Mouse (Mus musculus): ENCODE measurements around the gene Ints13. TPM values are rescaled to one million over a fixed set of nuclear protein-coding genes. Genes with fewer than 3 reads are reported as not detected.
A peak's percentile ranks its signal among the peaks of the same experiment; 100 is the strongest.
"Not testable (repeated sequence)": the region's sequence is repeated elsewhere in the genome, so short reads cannot be mapped to it uniquely, and the experiment has no call there.

Gene Ints13
- total RNA-seq (2015; ENCODE audit: low replicate concordance), result 82.4 and 93.6 TPM in 2 replicates
- total RNA-seq (2017; ENCODE audit: low replicate concordance), result 130 and 134 TPM in 2 replicates

GRCm38 (mm10) chr6:146577310-146578109 lies at the start of gene Ints13:
Gene Ints13 (minus strand): TSS chr6:146577835.
- ATAC-seq (replicated peaks; ENCODE audit: low FRiP score, poor library complexity, severe bottlenecking), result peak; percentile 88

- no peak for ATAC-seq (replicated peaks; ENCODE audit: low FRiP score, poor library complexity, severe bottlenecking)
Measured at GRCm38 (mm10) chr6:146616670-146617069, 39.0 kb upstream of the Ints13 start.

- ATAC-seq (replicated peaks; ENCODE audit: low FRiP score, poor library complexity, severe bottlenecking), result no peak
Measured at GRCm38 (mm10) chr6:146615891-146616290, 38.3 kb upstream of the Ints13 start.

- peak; percentile 71 for ATAC-seq (replicated peaks; ENCODE audit: low FRiP score, poor library complexity, severe bottlenecking)
Measured at GRCm38 (mm10) chr6:146614541-146614940, 36.9 kb upstream of the Ints13 start.

GRCm38 (mm10) chr6:146613907-146614306 lies 36.3 kb upstream of the Ints13 start:
- no peak for ATAC-seq (replicated peaks; ENCODE audit: low FRiP score, poor library complexity, severe bottlenecking)

- ATAC-seq (replicated peaks; ENCODE audit: low FRiP score, poor library complexity, severe bottlenecking), result no peak
Measured at GRCm38 (mm10) chr6:146612736-146613135, 35.1 kb upstream of the Ints13 start.

GRCm38 (mm10) chr6:146611897-146612296 lies 34.3 kb upstream of the Ints13 start:
- peak; percentile 74 for ATAC-seq (replicated peaks; ENCODE audit: low FRiP score, poor library complexity, severe bottlenecking)

GRCm38 (mm10) chr6:146611385-146611784 lies 33.8 kb upstream of the Ints13 start:
- peak; percentile 83 for ATAC-seq (replicated peaks; ENCODE audit: low FRiP score, poor library complexity, severe bottlenecking)

- no peak for ATAC-seq (replicated peaks; ENCODE audit: low FRiP score, poor library complexity, severe bottlenecking)
Measured at GRCm38 (mm10) chr6:146603651-146604050, 26.0 kb upstream of the Ints13 start.

- ATAC-seq (replicated peaks; ENCODE audit: low FRiP score, poor library complexity, severe bottlenecking), result no peak
Measured at GRCm38 (mm10) chr6:146602601-146603000, 25.0 kb upstream of the Ints13 start.

GRCm38 (mm10) chr6:146585134-146585533 lies 7.5 kb upstream of the Ints13 start:
- ATAC-seq (replicated peaks; ENCODE audit: low FRiP score, poor library complexity, severe bottlenecking), result no peak

GRCm38 (mm10) chr6:146583366-146584046 lies 5.9 kb upstream of the Ints13 start:
- ATAC-seq (replicated peaks; ENCODE audit: low FRiP score, poor library complexity, severe bottlenecking), result no peak

GRCm38 (mm10) chr6:146580381-146580926 lies 2.8 kb upstream of the Ints13 start:
- no peak for ATAC-seq (replicated peaks; ENCODE audit: low FRiP score, poor library complexity, severe bottlenecking)

- peak; percentile 37 for ATAC-seq (replicated peaks; ENCODE audit: low FRiP score, poor library complexity, severe bottlenecking)
Measured at GRCm38 (mm10) chr6:146578586-146578985, 951 bp upstream of the Ints13 start.

- peak; percentile 66 for ATAC-seq (replicated peaks; ENCODE audit: low FRiP score, poor library complexity, severe bottlenecking)
Measured at GRCm38 (mm10) chr6:146578111-146578531, 486 bp upstream of the Ints13 start.

- no peak for ATAC-seq (replicated peaks; ENCODE audit: low FRiP score, poor library complexity, severe bottlenecking)
Measured at GRCm38 (mm10) chr6:146576903-146577302, 732 bp downstream of the Ints13 start, which contains the start of gene Fgfr1op2. Gene Fgfr1op2 (plus strand): TSS chr6:146577203.

GRCm38 (mm10) chr6:146572073-146572472 lies 5.6 kb downstream of the Ints13 start:
- no peak for ATAC-seq (replicated peaks; ENCODE audit: low FRiP score, poor library complexity, severe bottlenecking)

GRCm38 (mm10) chr6:146562461-146562860 lies 15.2 kb downstream of the Ints13 start:
- ATAC-seq (replicated peaks; ENCODE audit: low FRiP score, poor library complexity, severe bottlenecking), result not testable (repeated sequence)

GRCm38 (mm10) chr6:146551326-146551725 lies 26.3 kb downstream of the Ints13 start:
- no peak for ATAC-seq (replicated peaks; ENCODE audit: low FRiP score, poor library complexity, severe bottlenecking)

- no peak for ATAC-seq (replicated peaks; ENCODE audit: low FRiP score, poor library complexity, severe bottlenecking)
Measured at GRCm38 (mm10) chr6:146550421-146550820, 27.2 kb downstream of the Ints13 start.

Data from erythroblast, adult 5-6 weeks (primary cell).